Mouse (Mus musculus) cerebellum, adult 9-11 months (tissue): ENCODE data around the gene Asap2.
"Not testable (repeated sequence)": the region's sequence is repeated elsewhere in the genome, so short reads cannot be mapped to it uniquely, and the experiment has no call there.

Experiments
- DNase-seq: peaks from one replicate; pipeline ENCODE4 v3.0.0; 2022

Gene Asap2

GRCm38 (mm10) chr12:20990132-20990531 is at the start of gene Asap2:
Gene Asap2 (plus strand): TSS chr12:20990459.
- peak; percentile 52 for DNase-seq

DNA sequence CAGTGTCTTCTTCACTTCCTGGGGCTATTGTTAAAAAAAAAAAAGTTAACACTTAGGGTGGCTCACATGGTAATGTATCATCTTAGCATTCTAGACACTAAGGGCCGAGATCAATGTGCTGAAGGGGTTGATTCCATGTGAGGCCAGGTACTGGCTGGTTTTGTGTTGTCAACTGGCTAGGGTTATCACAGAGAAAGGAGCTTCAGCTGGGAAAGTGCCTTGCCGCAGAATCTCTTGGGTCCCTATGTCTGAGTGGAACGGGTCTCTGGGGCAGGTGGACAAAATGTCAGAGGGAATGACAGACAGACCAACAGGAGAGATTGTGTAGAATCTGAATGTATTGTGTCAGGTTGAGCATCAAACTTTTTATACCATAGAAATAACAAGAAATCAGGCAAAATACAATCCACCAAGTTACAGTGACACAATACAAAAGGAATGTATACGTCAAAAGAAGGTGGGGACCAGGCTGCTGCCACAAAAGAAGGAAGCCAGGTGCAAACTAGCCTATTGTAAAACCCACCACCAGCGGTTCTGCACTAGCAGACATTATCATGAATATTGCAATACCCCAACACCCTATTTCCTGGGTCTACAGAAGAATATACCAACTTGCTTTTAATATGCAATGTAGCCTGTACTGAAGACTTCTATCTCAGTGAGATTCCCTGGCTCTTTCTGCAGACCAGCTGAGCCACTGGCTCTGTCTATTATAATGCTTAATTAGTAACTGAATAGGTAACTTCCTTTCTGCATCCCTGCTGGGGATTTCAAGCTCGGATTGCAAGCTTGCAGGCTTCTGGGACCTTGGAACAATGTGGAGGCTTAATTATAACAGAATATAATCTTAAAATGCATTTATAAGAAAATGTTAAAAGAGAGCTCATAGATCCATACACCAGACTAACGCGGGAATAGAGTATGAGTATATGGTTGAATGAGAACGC is 42.9 kb upstream of the Asap2 start:
- not testable (repeated sequence) for DNase-seq

DNA sequence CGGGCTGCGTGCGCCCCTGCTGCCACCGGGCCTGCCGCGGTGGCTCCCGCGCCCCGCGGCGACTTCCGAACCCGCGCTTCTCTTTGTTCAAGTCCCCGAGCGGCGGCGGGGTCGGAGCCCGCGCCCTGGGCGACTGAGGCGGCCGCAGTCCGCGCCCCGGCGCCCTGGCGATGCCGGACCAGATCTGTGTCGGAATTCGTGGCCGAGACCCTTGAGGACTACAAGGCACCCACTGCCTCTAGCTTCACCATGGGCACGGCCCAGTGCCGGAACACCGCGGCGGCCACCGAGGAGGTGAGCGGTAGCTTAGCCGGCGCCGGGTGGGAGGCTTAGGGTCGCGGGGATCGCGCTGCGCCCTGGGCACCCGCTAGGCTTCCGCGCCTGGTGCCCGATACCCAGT is 320 bp downstream of the Asap2 start:
- not testable (repeated sequence) for DNase-seq

DNA sequence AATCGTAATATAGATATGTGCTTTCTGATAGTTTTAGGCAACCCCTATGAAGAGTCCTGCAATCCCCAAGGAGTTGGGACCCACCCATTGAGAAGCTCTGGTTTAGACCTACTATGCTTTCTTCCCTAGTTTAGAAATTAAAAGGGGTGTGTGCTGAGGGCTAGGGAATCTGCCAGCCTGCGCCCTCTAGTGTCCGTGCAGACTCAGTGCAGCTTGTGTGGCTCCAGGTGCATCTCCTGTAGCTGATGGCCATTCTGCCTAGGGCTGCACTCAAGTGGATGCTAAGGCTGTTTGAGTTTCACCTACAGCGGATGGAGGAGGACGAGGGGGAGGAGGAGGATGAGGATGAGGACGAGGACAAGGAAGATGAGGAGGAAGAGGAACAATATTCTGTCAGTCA is 40.6 kb downstream of the Asap2 start:
- DNase-seq, result peak; percentile 2

GRCm38 (mm10) chr12:21046716-21047115 is 56.5 kb downstream of the Asap2 start:
- DNase-seq, result not testable (repeated sequence)

GRCm38 (mm10) chr12:21075731-21076130 is 85.5 kb downstream of the Asap2 start:
- DNase-seq, result peak; percentile 66

GRCm38 (mm10) chr12:21090168-21090567 is 99.9 kb downstream of the Asap2 start:
- not testable (repeated sequence) for DNase-seq

GRCm38 (mm10) chr12:21092446-21092845 is 102.2 kb downstream of the Asap2 start:
- not testable (repeated sequence) for DNase-seq

DNA sequence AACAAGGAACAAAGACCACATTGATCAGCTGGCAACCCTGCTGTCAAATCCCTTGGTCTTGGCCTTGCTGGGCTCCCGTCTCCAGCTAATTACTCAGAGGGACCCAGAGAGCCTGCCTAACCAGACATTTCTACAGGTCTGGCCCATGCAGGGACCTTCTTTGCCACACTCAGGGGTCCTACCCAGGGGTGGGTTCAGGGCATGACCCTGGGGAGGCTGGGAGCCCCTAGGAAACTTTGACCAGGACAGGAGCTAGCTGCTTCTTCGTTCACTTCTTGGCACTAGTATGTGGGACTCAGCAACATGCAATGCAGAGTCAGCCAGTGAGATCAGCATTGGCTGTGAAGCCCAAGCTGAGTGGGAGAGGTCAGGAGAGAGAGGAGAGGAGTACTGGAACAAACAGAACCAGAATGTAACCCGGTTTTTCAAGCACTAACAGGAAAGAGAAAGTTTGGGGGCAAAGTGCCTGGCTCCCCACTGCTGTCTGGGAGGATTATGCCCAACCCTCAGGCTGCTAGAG is 107.6 kb downstream of the Asap2 start:
- not testable (repeated sequence) for DNase-seq

GRCm38 (mm10) chr12:21111116-21111475 is 120.8 kb downstream of the Asap2 start:
- DNase-seq, result not testable (repeated sequence)

- DNase-seq, result peak; percentile 86
Measured at GRCm38 (mm10) chr12:21111476-21112452, 121.5 kb downstream of the Asap2 start.

DNA sequence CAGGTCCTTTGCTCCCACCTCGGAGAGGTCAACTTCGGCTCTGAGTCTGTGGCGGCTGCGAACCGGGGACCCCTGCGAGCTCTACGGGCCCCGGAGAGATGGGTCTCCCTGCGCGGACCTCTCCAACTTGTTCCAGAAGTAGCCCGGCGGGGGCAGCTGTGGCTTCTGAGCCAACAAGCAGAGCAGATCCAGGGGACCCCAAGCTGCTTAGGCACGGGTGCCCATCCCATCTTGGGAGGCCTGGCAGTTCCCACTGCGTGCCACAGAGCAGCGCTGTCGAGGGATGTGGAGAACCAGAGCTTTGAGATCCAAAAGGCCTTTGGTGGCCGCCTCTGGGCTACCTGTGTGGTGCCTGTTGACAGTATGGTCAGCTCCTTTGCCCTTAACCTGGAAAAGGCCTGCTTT is 122.2 kb downstream of the Asap2 start:
- DNase-seq, result peak; percentile 84

GRCm38 (mm10) chr12:21119446-21119845 is 129.2 kb downstream of the Asap2 start:
- DNase-seq, result peak; percentile 62

- DNase-seq, result no peak
Measured at GRCm38 (mm10) chr12:21122818-21123217, 132.6 kb downstream of the Asap2 start.

DNA sequence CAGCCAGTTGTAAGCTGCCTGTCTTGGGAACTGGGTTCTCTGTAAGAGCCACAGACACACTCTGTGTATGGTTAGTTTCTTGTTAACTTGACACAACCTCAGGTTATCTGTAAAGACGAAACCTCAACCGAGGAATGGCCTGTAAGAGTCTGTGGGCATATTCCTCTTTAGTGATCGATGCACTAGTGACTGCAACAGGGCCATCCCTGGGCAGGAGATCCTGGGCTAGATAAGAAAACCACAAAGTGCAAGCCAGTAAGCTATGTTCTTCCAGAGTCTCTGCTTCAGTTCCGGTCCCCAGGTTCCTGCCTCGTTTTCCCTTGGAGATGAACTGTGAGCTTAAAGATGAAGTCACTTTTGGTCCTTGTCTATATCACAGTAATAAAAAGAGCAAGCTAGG is 133.4 kb downstream of the Asap2 start:
- no peak for DNase-seq

GRCm38 (mm10) chr12:21125675-21126470 is 135.6 kb downstream of the Asap2 start:
- DNase-seq, result peak; percentile 16

- DNase-seq, result peak; percentile 13
Measured at GRCm38 (mm10) chr12:21126516-21126915, 136.3 kb downstream of the Asap2 start.

GRCm38 (mm10) chr12:21128930-21129869 is 138.9 kb downstream of the Asap2 start:
- DNase-seq, result peak; percentile 64

GRCm38 (mm10) chr12:21130274-21130823 is 140.1 kb downstream of the Asap2 start:
- DNase-seq, result no peak

DNA sequence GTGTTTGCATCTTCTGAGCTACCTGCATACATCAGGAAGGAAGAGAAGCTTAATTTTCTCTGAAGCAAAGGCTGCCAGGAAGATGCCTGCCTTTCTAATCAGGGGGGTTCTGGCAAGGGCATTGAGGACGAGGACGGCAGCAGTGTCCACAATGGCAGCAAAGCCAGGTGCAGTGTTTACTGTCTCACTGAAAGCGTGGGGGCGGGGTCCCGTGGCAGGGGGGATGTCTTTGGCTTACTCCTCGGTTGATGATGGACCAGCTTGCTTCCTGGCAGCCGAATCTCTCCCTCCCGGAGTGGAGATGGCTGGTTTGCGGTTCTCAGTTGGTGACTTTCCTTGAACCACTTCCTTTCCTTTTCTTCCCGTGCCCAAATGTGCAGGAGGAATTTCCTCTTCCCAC is 142.3 kb downstream of the Asap2 start:
- peak; percentile 68 for DNase-seq

DNA sequence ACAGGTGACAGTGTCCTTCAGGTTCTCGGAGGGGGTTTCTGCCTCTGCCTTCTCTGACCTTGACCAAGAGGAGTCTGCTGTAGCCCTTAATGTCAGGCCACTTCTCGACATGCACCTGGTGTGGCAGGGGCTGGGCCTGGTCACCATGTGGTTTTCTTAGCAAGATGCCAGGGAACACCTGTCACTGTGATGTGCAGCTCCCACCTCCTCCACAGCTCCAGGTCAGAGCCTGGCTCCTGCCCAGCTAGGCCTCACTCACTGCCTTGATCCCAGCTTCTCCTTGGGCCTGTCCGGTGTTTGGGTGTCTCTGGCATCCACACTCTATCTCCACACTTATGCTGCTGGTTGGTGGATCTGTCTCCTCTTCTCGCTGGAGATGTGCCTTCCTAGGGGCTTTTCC is 142.8 kb downstream of the Asap2 start:
- DNase-seq, result peak; percentile 76
